ENCODE assay signal across 13 mouse cellular contexts in the genomic region with DNA sequence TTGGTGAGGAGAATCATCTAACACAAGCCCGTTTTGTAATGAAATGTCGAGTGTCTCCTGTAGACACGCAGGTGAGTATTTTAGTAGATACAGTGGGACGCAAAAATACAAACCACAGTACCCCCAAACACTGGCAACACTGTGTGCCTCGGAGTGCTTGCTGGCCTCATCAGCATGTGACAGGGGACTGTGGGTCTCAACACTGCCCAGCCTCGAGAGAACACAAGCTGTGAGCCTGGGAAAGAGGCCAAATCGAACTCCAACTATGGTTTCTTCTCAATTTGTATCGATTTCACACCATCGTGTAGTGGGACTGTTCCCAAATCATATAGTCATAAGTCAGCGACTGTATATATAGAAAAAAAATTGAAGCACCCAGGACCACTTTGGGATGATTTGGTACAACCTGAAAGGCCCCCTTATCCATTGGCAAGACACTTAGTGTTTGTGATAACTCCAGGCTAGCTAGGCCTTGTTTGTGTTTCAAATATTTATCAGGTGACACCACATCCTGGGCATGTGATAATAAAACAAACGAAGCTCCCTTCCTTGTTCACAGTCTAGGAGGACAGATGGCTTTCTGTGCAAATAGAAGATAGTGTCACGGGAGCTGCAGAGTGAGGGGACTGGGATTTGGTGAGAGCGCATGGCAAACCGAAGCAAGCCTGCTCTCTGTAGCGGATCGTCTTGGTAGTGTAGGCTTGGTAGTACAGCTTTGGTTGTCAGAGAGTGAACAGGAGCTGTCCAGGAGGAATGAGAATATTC. TPM values are rescaled to one million over a fixed set of nuclear protein-coding genes. Genes with fewer than 3 reads are reported as not detected.
A peak's percentile ranks its signal among the peaks of the same experiment; 100 is the strongest.
DNase-seq lines count a peak whose midpoint lies in the region; ATAC-seq and TF ChIP-seq lines count a peak whose summit lies in the region.
"Had no signal": no experiment of that assay in that cellular context is flagged by ENCODE, and none has a peak within 500 bp of the region (broad histone marks: within the 10 kb centered on the region; RNA-seq: fewer than 3 reads in every experiment).

No protein-coding gene starts in this region.

- no peak overlapping the region for H3K4me2 ChIP-seq in heart, embryonic 14.5 days (ENCODE audit: low read length)
- no peak overlapping the region for H3K4me2 ChIP-seq in lung, embryonic 14.5 days

- H3K4me1 ChIP-seq in heart, embryonic 14.5 days (ENCODE audit: control insufficient read depth in 2 of 2, insufficient read depth in 2 of 2, low read length in 2 of 2), result peaks cover 23 to 48% of the 10 kb centered on the region in 2 experiments
- peaks cover 25% of the 10 kb centered on the region for H3K4me1 ChIP-seq in lung, embryonic 14.5 days (ENCODE audit: insufficient read depth)

- WGBS in heart, embryonic 14.5 days, result 47% methylated on average over 16 of the region's 16 CpGs
- 42% methylated on average over 16 of the region's 16 CpGs for WGBS in lung, embryonic 14.5 days

- H3K9me3 ChIP-seq in heart, embryonic 14.5 days (ENCODE audit: control insufficient read depth, low read length), result no peaks in the 10 kb centered on the region
- H3K9me3 ChIP-seq in lung, embryonic 14.5 days (ENCODE audit: low read depth, low read length), result no peaks in the 10 kb centered on the region
- H3K9me3 ChIP-seq: midbrain, embryonic 10.5 days had no signal

- H3K27ac ChIP-seq in heart, embryonic 14.5 days (replicated peaks in 1 of 2; ENCODE audit: control insufficient read depth in 1 of 2, insufficient read depth in 1 of 2, low read depth in 2 of 2, low read length in 2 of 2), result peak overlapping the region; percentile 58 to 63
- H3K27ac ChIP-seq in lung, embryonic 14.5 days (ENCODE audit: low read depth), result peak overlapping the region; percentile 42; the same call in 1 of the 2 replicates
- H3K27ac ChIP-seq: midbrain, embryonic 10.5 days had no signal

- H3K27me3 ChIP-seq in heart, embryonic 14.5 days (ENCODE audit: control insufficient read depth, insufficient read depth, low read length), result no peaks in the 10 kb centered on the region
- no peaks in the 10 kb centered on the region for H3K27me3 ChIP-seq in lung, embryonic 14.5 days (ENCODE audit: insufficient read depth, low read length)

- H3K36me3 ChIP-seq in heart, embryonic 14.5 days (ENCODE audit: control insufficient read depth, insufficient read depth, low read length), result no peaks in the 10 kb centered on the region
- H3K36me3 ChIP-seq in lung, embryonic 14.5 days (ENCODE audit: insufficient read depth), result no peaks in the 10 kb centered on the region
- H3K36me3 ChIP-seq: midbrain, embryonic 10.5 days had no signal

- peak; percentile 58; the same call in 1 of the 2 replicates for ATAC-seq in heart, embryonic 14.5 days (ENCODE audit: insufficient number of reproducible peaks, insufficient read depth, low FRiP score, low read depth)
- peak; percentile 16; the same call in 1 of the 2 replicates for ATAC-seq in lung, embryonic 14.5 days (ENCODE audit: insufficient read depth)

- no peak overlapping the region for H3K9ac ChIP-seq in heart, embryonic 14.5 days (ENCODE audit: low read length)
- H3K9ac ChIP-seq in lung, embryonic 14.5 days, result no peak overlapping the region

- TF ChIP-seq CTCF in lung, embryonic 14.5 days (IDR thresholded peaks at IDR 0.05; ENCODE audit: low read depth), result no peak

- H3K4me3 ChIP-seq in heart, embryonic 14.5 days (ENCODE audit: control insufficient read depth in 1 of 2, insufficient read depth in 1 of 2, low read depth in 1 of 2, low read length in 2 of 2), result no peak overlapping the region
- no peak overlapping the region for H3K4me3 ChIP-seq in lung, embryonic 14.5 days (ENCODE audit: low read depth, low read length)
- H3K4me3 ChIP-seq: midbrain, embryonic 10.5 days had no signal

- DNase-seq in cerebellum, postnatal 10 days, result peak; percentile 64 to 69
- no peak for DNase-seq in cerebellum, adult 9-11 months
- no peak for DNase-seq in heart, adult 9 months (ENCODE audit: low spot score in 2 of 2)
- no peak for DNase-seq in lung, embryonic 14.5 days
- no peak for DNase-seq in lung, postnatal 25 days (ENCODE audit: low spot score)
- DNase-seq in yolk sac, embryonic 10.5 days (ENCODE audit: low spot score), result peak; percentile 64
- DNase-seq: adrenal gland, adult 2 months; B cell, adult 2 months; kidney, adult 11 months; kidney, postnatal 25 days; thymus, postnatal 4 days had no signal

RNA-seq across cellular contexts. Expression of gene Tanc1, which starts 53.1 kb away (rescaled TPM):
- polyA plus RNA-seq in heart, embryonic 14.5 days (2014; fragmentation: Nextera tagmentation; extraction: Ambion mirVana), result 27.2 and 27.8 TPM in 2 replicates
- 28.8 and 31.0 TPM in 2 replicates for polyA plus RNA-seq in lung, embryonic 14.5 days (2014; fragmentation: Nextera tagmentation; extraction: Ambion mirVana)

Comparison
In these comparisons a context has a peak if more than half of its experiments do, and no peak if none do; other contexts are left out.
1. DNase-seq: peak in cerebellum, postnatal 10 days (2 of 2) and yolk sac, embryonic 10.5 days (single experiment); none in cerebellum, adult 9-11 months (single experiment), heart, adult 9 months (0 of 2), lung, embryonic 14.5 days (single experiment) and lung, postnatal 25 days (single experiment).